Mouse (Mus musculus): Measurements from ENCODE around the gene Gm17469. TPM values are rescaled to one million over a fixed set of nuclear protein-coding genes. Genes with fewer than 3 reads are reported as not detected.

Gm17469 gene
- polyA plus RNA-seq (2014; fragmentation: Illumina TruSeq; extraction: RNeasy Lipid Tissue Mini Kit (QIAGEN cat#74804); ENCODE audit: insufficient read depth, low read depth, low replicate concordance): not detected

DNA sequence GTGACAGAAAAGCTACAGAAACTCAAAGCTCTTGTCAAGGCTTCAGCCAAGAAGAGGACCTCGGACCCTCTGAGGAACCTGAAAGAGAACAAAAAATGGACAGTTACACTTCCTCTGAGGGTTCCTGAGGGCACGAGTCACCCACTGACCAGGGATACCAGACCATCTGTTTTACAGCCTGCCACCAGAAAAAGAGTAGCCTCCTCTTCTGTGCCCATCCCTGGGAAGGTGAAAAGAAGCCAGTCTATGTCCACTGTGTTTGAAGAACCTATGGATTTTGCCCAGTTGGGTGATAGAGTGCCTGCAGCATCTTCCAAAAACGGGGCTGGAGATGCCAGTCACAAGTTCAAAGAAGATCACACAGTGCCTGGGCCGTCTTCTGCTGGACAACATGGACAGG lies at the start of gene Gm17469:
Gene Gm17469 (plus strand): TSS at position 301 of the 400 bp plus-strand sequence.

Other genes starting within 250 kb of the Gm17469 start
- not detected for gene Gm17584, start 129.3 kb upstream of the Gm17469 start, polyA plus RNA-seq (2014; fragmentation: Illumina TruSeq; extraction: RNeasy Lipid Tissue Mini Kit (QIAGEN cat#74804); ENCODE audit: insufficient read depth, low read depth, low replicate concordance)